Mouse (Mus musculus) liver, embryonic 14.5 days (tissue): ENCODE results near the gene Pheta1.

Experiments used
- CTCF ChIP-seq: IDR thresholded peaks from 2 replicates; pipeline ENCODE4 v1.5.1; 2016; ENCODE audit warnings: antibody characterized with exemption, low read depth, control low read depth
- EP300 ChIP-seq: IDR thresholded peaks from 2 replicates; pipeline ENCODE4 v1.6.1; 2016; ENCODE audit warnings: antibody characterized with exemption, low read depth

DNA sequence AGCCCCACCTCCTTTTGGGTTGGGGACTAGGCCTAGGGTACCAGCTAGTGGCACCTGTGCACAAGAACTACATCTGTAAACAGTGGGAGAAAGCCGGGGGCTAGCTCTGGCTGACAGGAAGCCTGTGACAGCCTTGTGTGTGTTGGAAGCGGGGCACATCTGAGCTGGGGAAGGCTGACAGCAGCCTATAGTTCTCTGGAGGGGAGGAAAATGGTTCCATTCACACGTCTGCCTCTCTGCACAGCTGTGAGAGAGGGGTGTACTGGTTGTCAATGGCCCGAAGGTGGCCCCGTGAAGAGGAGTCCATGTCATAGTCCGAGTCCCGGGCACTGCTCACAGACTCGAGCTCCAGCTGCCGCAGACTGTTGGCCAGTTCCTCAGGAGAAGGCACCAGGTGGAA, 31.2 kb upstream of the Pheta1 start:
- TF ChIP-seq CTCF (no peak), EP300 (no peak)
